Mouse (Mus musculus): ENCODE results near the gene Dpf1. TPM values are rescaled to one million over a fixed set of nuclear protein-coding genes. Genes with fewer than 3 reads are reported as not detected.

The Dpf1 gene
- polyA plus RNA-seq, 1 experiment: 5.9 TPM

GRCm38 (mm10) chr7:29313051-29313450 lies 9.3 kb downstream of the Dpf1 start:
- Histone ChIP-seq H3K9ac (ENCODE audit: low read depth, poor library complexity, severe bottlenecking) (no peak overlapping the region), H3K27ac (ENCODE audit: insufficient read depth, low read length) (no peak overlapping the region), H3K36me3 (ENCODE audit: control insufficient read depth, insufficient read depth, low read length, poor library complexity, severe bottlenecking) (no peaks in the 10 kb centered on the region), H3K4me3 (ENCODE audit: low read depth, low read length) (no peak overlapping the region), H3K27me3 (ENCODE audit: control insufficient read depth, insufficient read depth, low read length, poor library complexity, severe bottlenecking) (no peaks in the 10 kb centered on the region), H3K9me3 (replicated peaks; ENCODE audit: control insufficient read depth, insufficient read depth, low read length, poor library complexity, severe bottlenecking) (no peaks in the 10 kb centered on the region), H3K4me1 (ENCODE audit: control insufficient read depth, insufficient read depth, low read length) (peaks cover 2% of the 10 kb centered on the region)
- TF ChIP-seq CTCF (IDR thresholded peaks at IDR 0.05; ENCODE audit: low read depth, low read length) (no peak), POLR2A (IDR thresholded peaks at IDR 0.05; ENCODE audit: insufficient read depth, low read length) (no peak), EP300 (IDR thresholded peaks at IDR 0.05; ENCODE audit: insufficient read depth, low read depth, low read length) (no peak)

- no peak overlapping the region for H3K4me3 ChIP-seq (ENCODE audit: low read depth, low read length)
- H3K36me3 ChIP-seq (ENCODE audit: control insufficient read depth, insufficient read depth, low read length, poor library complexity, severe bottlenecking): no peaks in the 10 kb centered on the region
- no peak overlapping the region for H3K27ac ChIP-seq (ENCODE audit: insufficient read depth, low read length)
- no peak overlapping the region for H3K9ac ChIP-seq (ENCODE audit: low read depth, poor library complexity, severe bottlenecking)
- no peaks in the 10 kb centered on the region for H3K27me3 ChIP-seq (ENCODE audit: control insufficient read depth, insufficient read depth, low read length, poor library complexity, severe bottlenecking)
- H3K4me1 ChIP-seq (ENCODE audit: control insufficient read depth, insufficient read depth, low read length): peaks cover 6% of the 10 kb centered on the region
- H3K9me3 ChIP-seq (replicated peaks; ENCODE audit: control insufficient read depth, insufficient read depth, low read length, poor library complexity, severe bottlenecking): no peaks in the 10 kb centered on the region
- TF ChIP-seq CTCF (IDR thresholded peaks at IDR 0.05; ENCODE audit: low read depth, low read length): no peak
- TF ChIP-seq POLR2A (IDR thresholded peaks at IDR 0.05; ENCODE audit: insufficient read depth, low read length): no peak
- no peak for TF ChIP-seq EP300 (IDR thresholded peaks at IDR 0.05; ENCODE audit: insufficient read depth, low read depth, low read length)
Measured at GRCm38 (mm10) chr7:29313572-29314261, 10.0 kb downstream of the Dpf1 start.

- TF ChIP-seq CTCF (IDR thresholded peaks at IDR 0.05; ENCODE audit: low read depth, low read length) (no peak), EP300 (IDR thresholded peaks at IDR 0.05; ENCODE audit: insufficient read depth, low read depth, low read length) (no peak), POLR2A (IDR thresholded peaks at IDR 0.05; ENCODE audit: insufficient read depth, low read length) (no peak)
- Histone ChIP-seq H3K27me3 (ENCODE audit: control insufficient read depth, insufficient read depth, low read length, poor library complexity, severe bottlenecking) (no peaks in the 10 kb centered on the region), H3K9ac (ENCODE audit: low read depth, poor library complexity, severe bottlenecking) (no peak overlapping the region), H3K4me3 (ENCODE audit: low read depth, low read length) (no peak overlapping the region), H3K9me3 (replicated peaks; ENCODE audit: control insufficient read depth, insufficient read depth, low read length, poor library complexity, severe bottlenecking) (no peaks in the 10 kb centered on the region), H3K36me3 (ENCODE audit: control insufficient read depth, insufficient read depth, low read length, poor library complexity, severe bottlenecking) (no peaks in the 10 kb centered on the region), H3K4me1 (ENCODE audit: control insufficient read depth, insufficient read depth, low read length) (peaks cover 6% of the 10 kb centered on the region), H3K27ac (ENCODE audit: insufficient read depth, low read length) (no peak overlapping the region)
Measured at GRCm38 (mm10) chr7:29314844-29315628, 11.3 kb downstream of the Dpf1 start.

- no peaks in the 10 kb centered on the region for H3K27me3 ChIP-seq (ENCODE audit: control insufficient read depth, insufficient read depth, low read length, poor library complexity, severe bottlenecking)
- no peak for TF ChIP-seq CTCF (IDR thresholded peaks at IDR 0.05; ENCODE audit: low read depth, low read length)
- no peak for TF ChIP-seq POLR2A (IDR thresholded peaks at IDR 0.05; ENCODE audit: insufficient read depth, low read length)
- TF ChIP-seq EP300 (IDR thresholded peaks at IDR 0.05; ENCODE audit: insufficient read depth, low read depth, low read length): no peak
- H3K4me1 ChIP-seq (ENCODE audit: control insufficient read depth, insufficient read depth, low read length): peaks cover 11% of the 10 kb centered on the region
- H3K9me3 ChIP-seq (replicated peaks; ENCODE audit: control insufficient read depth, insufficient read depth, low read length, poor library complexity, severe bottlenecking): no peaks in the 10 kb centered on the region
- H3K9ac ChIP-seq (ENCODE audit: low read depth, poor library complexity, severe bottlenecking): no peak overlapping the region
- H3K4me3 ChIP-seq (ENCODE audit: low read depth, low read length): no peak overlapping the region
- no peaks in the 10 kb centered on the region for H3K36me3 ChIP-seq (ENCODE audit: control insufficient read depth, insufficient read depth, low read length, poor library complexity, severe bottlenecking)
- H3K27ac ChIP-seq (ENCODE audit: insufficient read depth, low read length): no peak overlapping the region
Measured at GRCm38 (mm10) chr7:29316137-29316734, 12.5 kb downstream of the Dpf1 start.

- no peak overlapping the region for H3K4me3 ChIP-seq (ENCODE audit: low read depth, low read length)
- no peak overlapping the region for H3K9ac ChIP-seq (ENCODE audit: low read depth, poor library complexity, severe bottlenecking)
- TF ChIP-seq POLR2A (IDR thresholded peaks at IDR 0.05; ENCODE audit: insufficient read depth, low read length): no peak
- no peak for TF ChIP-seq EP300 (IDR thresholded peaks at IDR 0.05; ENCODE audit: insufficient read depth, low read depth, low read length)
- TF ChIP-seq CTCF (IDR thresholded peaks at IDR 0.05; ENCODE audit: low read depth, low read length): no peak
- H3K27me3 ChIP-seq (ENCODE audit: control insufficient read depth, insufficient read depth, low read length, poor library complexity, severe bottlenecking): no peaks in the 10 kb centered on the region
- H3K36me3 ChIP-seq (ENCODE audit: control insufficient read depth, insufficient read depth, low read length, poor library complexity, severe bottlenecking): no peaks in the 10 kb centered on the region
- H3K4me1 ChIP-seq (ENCODE audit: control insufficient read depth, insufficient read depth, low read length): peaks cover 11% of the 10 kb centered on the region
- H3K9me3 ChIP-seq (replicated peaks; ENCODE audit: control insufficient read depth, insufficient read depth, low read length, poor library complexity, severe bottlenecking): no peaks in the 10 kb centered on the region
- no peak overlapping the region for H3K27ac ChIP-seq (ENCODE audit: insufficient read depth, low read length)
Measured at GRCm38 (mm10) chr7:29316976-29317375, 13.2 kb downstream of the Dpf1 start.
